Mouse (Mus musculus) neutrophil, adult 5-6 weeks (primary cell): ENCODE measurements at regions not wholly inside any gene's neighbourhood (a gene's known extent, or its start where the extent isn't known, plus 50 kb on each side); places are given as distances from the start of the nearest gene placed in this dataset.

Experiments
- ATAC-seq: fragments of 151-379, 151-347 bp; 2 replicates; pipeline ENCODE4 v1.8.0; 2017; ENCODE audit warnings: mild to moderate bottlenecking, moderate TSS enrichment; ENCODE audit not compliant: insufficient number of reproducible peaks, poor library complexity, low FRiP score, severe bottlenecking; ENCODE audit errors: extremely low read depth

GRCm38 (mm10) chr2:79510485-79511094 lies 54.0 kb upstream of the Cerkl start:
- ATAC-seq = no peak

GRCm38 (mm10) chr2:79511108-79511507 lies 54.5 kb upstream of the Cerkl start:
- no peak for ATAC-seq

- 0 out of 2 replicates have a peak, but pooled peaks have one; percentile 36 for ATAC-seq
These were observed 55.2 kb upstream of the Cerkl start for GRCm38 (mm10) chr2:79511676-79512323.

GRCm38 (mm10) chr2:79512374-79512773 lies 55.8 kb upstream of the Cerkl start:
- no peak for ATAC-seq

DNA sequence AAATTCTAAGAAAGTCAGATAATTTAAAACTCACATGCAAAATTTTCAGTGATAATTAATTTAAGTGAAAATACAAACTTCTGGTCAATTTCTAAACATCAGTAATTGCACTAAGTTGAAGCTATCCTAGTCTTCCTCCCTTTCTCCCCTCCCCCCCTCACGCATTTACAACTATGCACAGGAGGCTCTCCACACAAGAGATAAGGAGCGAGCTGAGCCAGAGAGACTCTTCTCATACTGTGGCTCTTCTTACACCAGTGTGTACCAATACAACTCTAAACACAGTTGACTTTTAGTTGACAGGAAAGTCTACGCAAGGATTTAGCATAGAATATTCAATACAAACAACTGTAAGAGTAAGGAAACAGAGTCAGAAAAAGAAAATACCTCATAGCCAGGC lies 57.1 kb upstream of the Cerkl start:
- no peak for ATAC-seq

DNA sequence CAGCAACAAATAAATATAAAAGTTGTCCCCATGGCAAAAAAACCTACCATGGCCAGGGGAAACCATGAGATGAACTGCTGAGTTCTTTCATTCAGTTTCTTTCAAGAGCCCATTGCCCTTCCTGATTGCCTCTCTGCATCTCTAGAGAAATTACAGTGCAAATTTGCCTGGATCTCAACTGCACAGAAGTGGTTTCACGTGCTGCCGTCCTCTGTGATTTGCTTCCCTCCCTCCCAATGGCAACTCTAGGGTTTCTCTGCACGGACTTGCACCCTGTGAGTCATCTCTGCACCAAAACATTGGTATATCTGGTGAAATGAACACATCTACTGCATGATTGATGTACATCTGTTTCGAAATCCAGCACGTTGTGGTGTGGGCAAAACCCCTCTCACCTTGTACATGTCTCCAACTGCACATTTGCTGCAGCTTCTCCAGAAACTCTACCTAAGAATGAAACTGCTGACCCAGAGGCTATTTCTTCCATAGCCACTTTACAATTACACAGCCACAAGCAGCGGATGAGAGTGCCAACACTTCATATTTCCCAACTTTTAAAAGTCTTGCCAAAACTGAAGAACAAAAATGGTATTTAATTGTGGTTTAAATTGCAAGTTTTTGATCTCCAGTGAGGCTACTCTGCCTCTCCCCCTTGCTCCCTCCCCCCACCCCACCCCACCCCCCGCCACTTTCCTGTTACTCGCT lies 61.6 kb upstream of the Cerkl start:
- no peak for ATAC-seq

DNA sequence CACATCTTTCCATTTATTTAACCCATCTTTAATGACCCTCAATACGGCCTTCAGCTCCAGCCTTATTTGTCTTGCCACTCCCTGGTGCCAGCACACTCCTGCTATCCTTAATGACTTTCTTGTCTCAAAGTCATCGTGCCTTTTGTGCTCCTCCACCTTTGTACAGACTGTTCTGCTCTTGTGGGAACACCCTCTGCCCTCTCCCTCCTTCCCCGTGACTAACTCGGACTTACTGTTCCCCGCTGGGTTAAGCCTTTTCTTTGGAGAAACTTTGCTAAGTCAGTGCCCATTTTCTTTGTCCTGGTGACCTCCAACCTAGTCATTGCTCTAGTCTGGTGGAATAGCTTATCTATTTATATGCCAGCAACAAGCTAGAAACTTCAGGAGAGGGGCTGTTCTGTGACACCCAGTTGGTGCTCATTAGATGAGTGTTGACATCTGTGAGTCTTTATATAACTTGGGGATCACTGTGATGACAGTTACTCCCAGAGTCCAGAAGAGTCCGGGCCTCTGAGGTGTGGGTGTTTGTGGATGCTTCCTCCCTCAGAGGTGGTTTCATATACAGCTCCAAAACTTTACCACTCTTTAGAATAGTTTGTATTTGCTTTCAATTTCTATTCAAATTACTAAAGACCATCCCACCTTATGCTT lies 63.3 kb upstream of the Cerkl start:
- ATAC-seq = no peak

DNA sequence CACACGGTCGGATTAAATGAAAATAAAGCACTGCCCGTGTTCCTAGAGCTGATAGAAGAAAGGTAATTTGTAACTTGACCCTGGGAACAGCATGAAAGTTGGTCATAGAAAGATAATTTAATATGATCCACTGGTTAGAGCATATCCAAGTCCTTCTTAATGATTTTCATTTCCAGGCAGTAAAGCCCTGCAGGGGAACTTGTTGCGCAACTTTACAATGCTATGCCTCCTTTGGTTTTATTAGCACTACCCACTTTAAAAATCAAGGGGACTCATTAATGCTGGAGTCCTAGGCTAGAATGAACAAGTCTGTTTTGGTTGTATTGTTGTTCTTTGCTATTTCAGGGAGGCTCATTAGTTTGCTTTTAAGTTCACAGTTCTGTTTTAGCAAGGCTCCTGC lies 66.9 kb upstream of the Cerkl start:
- ATAC-seq = no peak

GRCm38 (mm10) chr2:79527529-79527928 lies 70.9 kb upstream of the Cerkl start:
- no peak for ATAC-seq

- ATAC-seq = no peak
These were observed 71.9 kb upstream of the Cerkl start for GRCm38 (mm10) chr2:79528347-79528990.

GRCm38 (mm10) chr2:79529185-79529584 lies 72.6 kb upstream of the Cerkl start:
- no peak for ATAC-seq

DNA sequence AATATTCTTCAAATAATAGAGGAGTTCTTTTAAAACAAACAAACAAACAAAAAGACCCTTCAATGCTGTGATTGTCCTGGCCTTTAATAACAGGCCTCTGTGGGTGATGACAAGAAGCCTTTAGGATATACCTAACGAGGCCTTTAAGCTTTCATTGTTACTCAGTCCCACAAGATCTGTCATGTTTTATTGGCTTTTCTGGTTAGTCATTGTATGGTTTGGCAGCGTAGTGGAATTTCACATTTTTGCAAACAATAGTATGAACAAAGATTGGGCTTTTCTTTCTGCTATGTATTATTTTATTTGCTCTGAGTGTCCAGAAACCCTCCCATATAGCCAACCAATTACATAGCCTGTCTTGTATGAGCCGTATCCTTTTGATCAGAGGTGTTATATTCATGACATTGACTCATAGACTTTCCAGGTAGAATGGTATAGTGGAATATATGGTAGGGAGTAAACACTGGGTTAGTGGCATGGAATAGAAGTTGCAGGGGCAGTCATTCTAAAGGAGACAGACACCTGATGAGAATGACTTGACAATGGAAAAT lies 76.1 kb upstream of the Cerkl start:
- ATAC-seq = no peak

GRCm38 (mm10) chr2:79537126-79537875 lies 80.7 kb upstream of the Cerkl start:
- no peak for ATAC-seq

DNA sequence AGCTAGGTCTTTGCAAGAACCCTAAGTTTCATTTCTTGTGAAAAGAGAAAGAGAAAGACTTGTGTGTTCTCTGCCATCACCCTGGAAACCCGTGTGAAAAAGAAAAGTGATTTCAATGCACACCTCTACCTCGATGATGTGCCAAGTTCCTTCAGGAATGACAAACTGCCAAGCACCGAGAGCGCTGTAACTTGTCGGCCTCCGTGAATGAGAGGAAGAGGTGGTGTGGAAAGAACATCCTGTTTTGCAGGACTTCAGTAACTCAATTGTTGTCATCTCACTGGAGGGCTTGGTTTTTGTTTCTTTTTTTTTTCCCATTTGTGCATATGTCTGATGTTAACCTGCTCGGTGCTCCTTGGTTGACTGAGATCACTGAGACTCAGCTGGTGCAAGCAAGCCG lies 83.8 kb upstream of the Cerkl start:
- ATAC-seq = no peak

DNA sequence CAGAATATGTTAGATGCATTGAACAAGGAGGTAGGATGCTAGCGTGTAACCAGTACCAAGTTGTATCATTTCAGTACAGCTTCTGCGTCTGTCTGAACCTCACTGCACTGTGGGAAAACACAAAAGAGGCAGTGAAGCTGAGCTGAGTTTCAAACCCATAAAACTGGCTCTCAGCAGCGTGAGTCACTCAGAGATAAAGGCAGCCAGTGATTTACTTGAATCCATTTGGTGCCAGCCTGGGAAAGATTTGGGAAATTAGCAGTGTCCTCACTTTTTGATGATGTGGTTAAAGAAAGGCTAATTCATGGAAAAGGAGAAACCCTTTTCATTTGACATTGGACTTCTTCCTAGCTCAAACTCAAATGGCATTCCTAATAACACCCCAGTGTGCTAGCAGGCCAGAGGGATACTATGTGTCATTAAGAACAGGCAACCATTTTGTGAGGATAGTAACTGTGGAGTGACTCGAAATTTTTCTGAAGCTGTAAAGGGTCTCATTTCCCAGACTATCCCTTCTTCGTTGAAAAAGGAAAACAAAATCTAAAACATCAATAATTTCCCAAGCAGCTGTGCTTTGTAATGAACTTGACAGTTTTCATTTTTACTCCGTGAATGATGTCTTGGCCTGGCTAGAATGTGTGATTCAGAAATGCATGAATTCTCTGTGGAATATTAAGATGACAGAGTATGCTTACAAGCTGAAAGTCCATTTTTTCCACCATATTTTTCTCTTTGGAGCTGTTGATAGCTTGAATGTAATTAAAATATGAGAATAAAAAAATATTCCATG lies 85.8 kb upstream of the Cerkl start:
- no peak for ATAC-seq

- ATAC-seq = no peak
These were observed 86.9 kb upstream of the Cerkl start for GRCm38 (mm10) chr2:79543456-79543855.

DNA sequence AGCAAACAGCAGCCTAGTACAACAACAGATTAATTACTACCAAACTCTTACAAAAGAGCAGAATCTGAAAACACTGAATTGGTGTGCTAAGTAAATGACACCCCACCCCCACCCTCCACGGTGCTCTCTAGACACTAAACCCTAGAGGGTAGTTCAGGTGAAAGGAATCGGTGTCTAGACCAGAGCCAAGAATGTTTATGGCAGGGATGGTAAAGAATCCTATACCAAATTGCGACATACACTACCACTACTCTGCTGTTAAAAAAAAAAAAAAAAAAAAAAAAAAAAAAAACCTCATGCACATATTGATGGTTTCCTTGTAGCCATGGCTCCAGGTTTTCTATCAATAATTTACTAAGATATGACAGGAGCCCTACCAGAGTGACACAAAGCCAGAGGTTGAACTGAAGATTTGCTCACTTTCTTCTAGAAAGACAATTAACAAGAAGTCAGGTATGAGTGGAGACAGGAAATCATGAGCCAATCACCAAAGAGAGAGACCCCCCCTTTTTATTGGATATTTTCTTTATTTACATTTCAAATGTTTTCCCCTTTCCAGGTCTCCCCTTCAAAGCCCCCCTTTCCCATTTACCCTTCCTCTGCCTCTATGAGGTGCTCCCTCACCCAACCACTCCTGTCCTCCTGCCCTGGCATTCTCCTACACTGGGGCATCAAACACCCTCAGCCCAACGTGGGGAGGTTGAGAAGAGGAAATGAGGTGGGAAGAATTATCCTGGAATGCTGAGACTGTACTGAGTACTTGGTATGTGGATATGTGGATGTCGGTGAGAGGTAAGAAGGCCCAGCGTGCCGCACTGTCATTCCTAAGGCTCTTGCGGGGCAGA lies 87.6 kb upstream of the Cerkl start:
- no peak for ATAC-seq
